Mouse (Mus musculus) liver, embryonic 12.5 days (tissue): ENCODE data around the gene Chn1. TPM values are rescaled to one million over a fixed set of nuclear protein-coding genes. Genes with fewer than 3 reads are reported as not detected.

Experiments used
- ATAC-seq: fragments of 200-750 bp; cut with Nextera tagmentation; 2 replicates; pipeline ENCODE4 v1.8.0; 2017; ENCODE audit warnings: moderate number of reproducible peaks, mild to moderate bottlenecking, moderate library complexity
- H3K27ac ChIP-seq: fragments of 300-500 bp; sonication (generic); 2 replicates; pipeline ENCODE4 v1.5.1; 2016; ENCODE audit warnings: mild to moderate bottlenecking
- H3K27me3 ChIP-seq: fragments of 300-500 bp; sonication (generic); replicated peaks from 2 replicates; pipeline ENCODE4 v1.6.1; 2016; ENCODE audit warnings: mild to moderate bottlenecking, moderate library complexity
- H3K36me3 ChIP-seq: fragments of 300-500 bp; sonication (generic); 2 replicates; pipeline ENCODE4 v1.6.1; 2016; ENCODE audit warnings: mild to moderate bottlenecking, moderate library complexity
- H3K4me1 ChIP-seq: fragments of 300-500 bp; sonication (generic); 2 replicates; pipeline ENCODE4 v1.6.1; 2016
- H3K4me2 ChIP-seq: fragments of 300-500 bp; sonication (generic); 2 replicates; pipeline ENCODE4 v1.6.1; 2016; ENCODE audit warnings: mild to moderate bottlenecking, moderate library complexity
- H3K4me3 ChIP-seq: fragments of 300-500 bp; sonication (generic); 2 replicates; pipeline ENCODE4 v1.5.1; 2016; ENCODE audit warnings: mild to moderate bottlenecking, moderate library complexity
- H3K9ac ChIP-seq: fragments of 300-500 bp; sonication (generic); 2 replicates; pipeline ENCODE4 v1.6.1; 2016; ENCODE audit warnings: mild to moderate bottlenecking, moderate library complexity
- H3K9me3 ChIP-seq: fragments of 300-500 bp; sonication (generic); replicated peaks from 2 replicates; pipeline ENCODE4 v1.6.1; 2016; ENCODE audit warnings: mild to moderate bottlenecking, moderate library complexity
- WGBS: fragments of 180-500 bp; shearing (Covaris S2); methylation state at CpG from one replicate; pipeline ENCODE4 v1.1.7; 2016; ENCODE audit not compliant: insufficient replicate concordance; 5-methylcytosine and 5-hydroxymethylcytosine counted together
- polyA plus RNA-seq: library from polyadenylated mRNA; unstranded; fragments of >200 nt; fragmentation: Nextera tagmentation; extraction: Ambion mirVana; gene quantifications from 2 replicates; pipeline ENCODE4 v1.2.1, GENCODE M21; 2016

Gene Chn1
- polyA plus RNA-seq, 1 experiment from 2014 or later = 1.9 TPM

DNA sequence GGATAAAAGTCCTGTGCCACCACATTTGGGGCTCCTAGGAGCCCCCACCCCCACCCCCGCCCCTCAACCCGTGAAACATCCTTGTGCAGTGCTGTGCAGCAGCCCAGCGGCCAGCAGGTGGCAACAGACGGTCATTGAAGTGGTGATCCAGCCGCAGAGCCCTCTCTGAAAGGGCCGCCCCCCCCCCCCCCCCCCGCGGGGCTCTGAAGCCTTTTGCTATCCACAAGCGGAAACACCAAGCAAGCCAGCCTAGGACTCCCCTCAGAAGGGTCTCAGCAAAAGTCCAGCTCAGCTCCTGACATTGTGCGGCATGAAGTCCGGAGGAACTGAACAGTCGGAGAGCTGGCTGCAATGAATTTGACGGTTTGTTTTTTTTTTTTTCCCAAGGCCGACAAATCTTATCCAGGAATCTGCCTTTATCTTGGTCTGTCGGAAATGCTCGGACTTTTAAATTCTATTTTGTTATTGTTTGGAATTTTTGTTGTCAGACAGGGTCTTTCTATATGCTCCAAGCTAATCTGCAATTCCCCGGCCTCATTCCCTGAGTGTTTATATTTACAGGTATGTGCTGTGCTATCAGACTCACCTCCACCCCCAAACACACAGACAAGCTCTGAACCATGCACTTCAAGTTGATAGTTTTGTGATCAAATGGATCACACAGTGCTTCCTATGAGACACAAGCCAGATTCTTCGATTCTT, 190.3 kb downstream of the Chn1 start:
- no peak overlapping the region for H3K27ac ChIP-seq
- H3K27me3 ChIP-seq = peaks cover 20% of the 10 kb centered on the region
- no peaks in the 10 kb centered on the region for H3K36me3 ChIP-seq
- peak overlapping the region; percentile 12; the same call in 1 of the 2 replicates for H3K9ac ChIP-seq
- H3K4me3 ChIP-seq = peak overlapping the region; percentile 53
- H3K9me3 ChIP-seq = no peaks in the 10 kb centered on the region
- peak; percentile 65 for ATAC-seq
- peak overlapping the region; percentile 71 for H3K4me2 ChIP-seq
- WGBS = 3% methylated on average over 17 of the region's 18 CpGs
- peaks cover 9% of the 10 kb centered on the region; the same call in 1 of the 2 replicates for H3K4me1 ChIP-seq

GRCm38 (mm10) chr2:73580720-73581119, 194.4 kb downstream of the Chn1 start:
- Histone ChIP-seq H3K4me2 (no peak overlapping the region), H3K4me3 (no peak overlapping the region), H3K9ac (no peak overlapping the region), H3K9me3 (no peaks in the 10 kb centered on the region), H3K4me1 (peaks cover 8% of the 10 kb centered on the region; the same call in 1 of the 2 replicates), H3K27me3 (peaks cover 9% of the 10 kb centered on the region), H3K36me3 (no peaks in the 10 kb centered on the region), H3K27ac (no peak overlapping the region)
- 68% methylated on average over 5 of the region's 5 CpGs for WGBS
- ATAC-seq = no peak

DNA sequence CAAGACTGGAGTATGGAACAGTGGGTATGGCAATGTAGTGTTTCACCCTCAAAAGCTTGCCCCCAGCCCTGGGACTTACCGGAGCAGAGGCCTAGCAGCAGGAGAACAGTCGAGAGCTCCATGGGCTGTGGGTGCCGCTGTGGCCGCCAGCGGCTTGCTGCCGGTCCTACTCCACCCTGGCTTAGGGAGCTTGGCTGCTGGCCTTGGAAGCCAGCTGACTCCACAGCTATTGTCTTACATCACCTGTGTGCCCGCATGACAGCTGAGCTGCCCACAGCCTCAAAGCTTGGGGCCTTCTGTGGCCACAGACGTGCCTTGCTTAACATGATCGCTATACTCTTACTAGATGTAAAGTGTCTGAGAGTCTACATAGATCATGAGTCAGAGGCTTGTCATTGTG, 195.0 kb downstream of the Chn1 start, which contains the start of gene Chrna1:
Gene Chrna1, minus strand, starts transcription at position 173 of the 400 bp plus-strand sequence.
- WGBS = 85% methylated on average over 9 of the region's 9 CpGs

GRCm38 (mm10) chr2:73579168-73579567, 196.0 kb downstream of the Chn1 start:
- Histone ChIP-seq H3K4me2 (no peak overlapping the region), H3K9ac (no peak overlapping the region), H3K36me3 (no peaks in the 10 kb centered on the region), H3K9me3 (no peaks in the 10 kb centered on the region), H3K4me1 (no peaks in the 10 kb centered on the region), H3K27me3 (peaks cover 2% of the 10 kb centered on the region), H3K4me3 (no peak overlapping the region), H3K27ac (no peak overlapping the region)
- no peak for ATAC-seq
- 32% methylated on average over 5 of the region's 5 CpGs for WGBS

More for the DNA sequence above, 195.0 kb downstream of the Chn1 start, which contains the start of gene Chrna1:
- H3K4me3 ChIP-seq = no peak within 1 kb of the TSS
- ATAC-seq = no peak
- peaks cover 3% of the 10 kb centered on the region; the same call in 1 of the 2 replicates for H3K27me3 ChIP-seq
- no peaks in the 10 kb centered on the region for H3K9me3 ChIP-seq
- H3K36me3 ChIP-seq = no peaks in the 10 kb centered on the region
- H3K4me1 ChIP-seq = peaks cover 3% of the 10 kb centered on the region; the same call in 1 of the 2 replicates
- H3K9ac ChIP-seq = no peak within 1 kb of the TSS
- H3K27ac ChIP-seq = no peak within 1 kb of the TSS
- H3K4me2 ChIP-seq = no peak within 1 kb of the TSS

DNA sequence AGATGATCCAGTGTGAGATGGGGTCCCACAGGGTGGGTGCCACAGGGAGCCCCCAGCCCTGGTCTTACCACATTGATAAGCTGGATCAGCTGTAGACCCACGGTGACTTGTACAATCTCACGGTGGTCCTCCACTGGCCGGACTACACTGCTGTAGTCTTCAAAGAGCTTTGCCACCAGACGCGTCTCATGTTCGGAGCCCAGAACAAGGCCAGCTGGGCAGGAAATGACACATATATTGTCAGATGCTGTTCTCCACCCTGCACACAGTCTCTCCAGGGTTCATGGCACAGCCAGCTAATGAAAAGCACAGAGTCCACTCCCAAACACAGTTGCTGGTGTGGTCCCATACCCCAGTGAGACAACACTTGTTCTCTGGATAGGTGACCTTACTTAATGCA, 200.7 kb downstream of the Chn1 start:
- Histone ChIP-seq H3K9ac (no peak overlapping the region), H3K4me1 (no peaks in the 10 kb centered on the region), H3K27ac (no peak overlapping the region), H3K27me3 (peaks cover 7% of the 10 kb centered on the region; the same call in 1 of the 2 replicates), H3K9me3 (no peaks in the 10 kb centered on the region), H3K4me2 (no peak overlapping the region), H3K4me3 (no peak overlapping the region), H3K36me3 (no peaks in the 10 kb centered on the region)
- 66% methylated on average over 6 of the region's 6 CpGs for WGBS
- no peak for ATAC-seq

DNA sequence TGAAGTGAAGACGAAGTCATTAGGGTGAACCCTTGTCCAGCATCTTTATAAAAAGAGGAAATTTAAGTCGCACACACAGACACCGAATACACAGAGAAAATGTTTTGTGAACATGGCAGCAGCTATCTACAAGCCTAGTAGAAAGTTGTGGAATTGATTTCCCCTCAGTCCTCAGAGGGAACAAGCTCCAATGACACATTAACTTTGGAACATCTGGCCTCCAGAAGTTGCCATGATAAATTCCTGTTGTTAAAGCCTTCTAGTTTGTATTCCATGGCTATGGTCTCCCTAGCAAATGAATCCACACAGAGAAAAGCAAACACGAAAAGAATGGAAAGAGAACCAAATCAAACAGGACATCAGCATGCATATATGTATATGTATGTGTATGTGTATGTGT, 201.6 kb downstream of the Chn1 start:
- Histone ChIP-seq H3K9ac (no peak overlapping the region), H3K36me3 (no peaks in the 10 kb centered on the region), H3K4me1 (no peaks in the 10 kb centered on the region), H3K4me3 (no peak overlapping the region), H3K27ac (no peak overlapping the region), H3K27me3 (peaks cover 8% of the 10 kb centered on the region; the same call in 1 of the 2 replicates), H3K4me2 (no peak overlapping the region), H3K9me3 (no peaks in the 10 kb centered on the region)
- no peak for ATAC-seq
- WGBS = 64% methylated on average over 4 of the region's 4 CpGs

- Histone ChIP-seq H3K9ac (no peak overlapping the region), H3K36me3 (no peaks in the 10 kb centered on the region), H3K4me2 (no peak overlapping the region), H3K27me3 (peaks cover 16% of the 10 kb centered on the region; the same call in 1 of the 2 replicates), H3K4me3 (no peak overlapping the region), H3K27ac (no peak overlapping the region), H3K9me3 (no peaks in the 10 kb centered on the region), H3K4me1 (no peaks in the 10 kb centered on the region)
- 40% methylated on average over 23 of the region's 23 CpGs for WGBS
- ATAC-seq = no peak
Measured at GRCm38 (mm10) chr2:73572539-73573372, 202.4 kb downstream of the Chn1 start.

DNA sequence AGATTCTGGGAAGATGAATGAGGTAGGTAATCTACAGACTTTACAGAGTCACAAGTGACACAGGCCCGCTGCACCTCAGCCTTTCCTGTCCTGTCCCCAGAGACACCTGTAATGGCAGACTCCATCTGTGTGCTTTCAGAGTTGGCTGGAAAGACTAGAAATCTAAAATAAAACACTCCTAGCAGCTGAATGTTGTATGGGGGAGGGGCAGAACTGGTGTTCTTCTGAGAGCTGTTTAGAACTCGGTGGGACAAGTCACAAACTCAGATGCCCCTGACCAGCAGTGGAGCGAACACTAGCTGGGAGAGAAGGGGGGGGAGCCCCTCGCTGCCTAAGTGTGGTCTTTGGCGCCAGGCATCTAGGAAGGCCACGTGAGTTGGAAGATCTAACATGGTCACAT, 203.2 kb downstream of the Chn1 start:
- Histone ChIP-seq H3K4me1 (no peaks in the 10 kb centered on the region), H3K4me3 (no peak overlapping the region), H3K36me3 (no peaks in the 10 kb centered on the region), H3K4me2 (no peak overlapping the region), H3K9me3 (no peaks in the 10 kb centered on the region), H3K27me3 (peaks cover 17% of the 10 kb centered on the region; the same call in 1 of the 2 replicates), H3K27ac (no peak overlapping the region), H3K9ac (no peak overlapping the region)
- WGBS = 68% methylated on average over 6 of the region's 6 CpGs
- no peak for ATAC-seq

GRCm38 (mm10) chr2:73571304-73571703, 203.8 kb downstream of the Chn1 start:
- 75% methylated on average over 9 of the region's 9 CpGs for whole genome bisulfite sequencing
- H3K4me3 ChIP-seq = no peak overlapping the region
- H3K27me3 ChIP-seq = peaks cover 17% of the 10 kb centered on the region; the same call in 1 of the 2 replicates
- H3K9me3 ChIP-seq = no peaks in the 10 kb centered on the region
- no peaks in the 10 kb centered on the region for H3K36me3 ChIP-seq
- no peak for ATAC-seq
- H3K9ac ChIP-seq = no peak overlapping the region
- no peaks in the 10 kb centered on the region for H3K4me1 ChIP-seq
- H3K4me2 ChIP-seq = no peak overlapping the region
- no peak overlapping the region for H3K27ac ChIP-seq

DNA sequence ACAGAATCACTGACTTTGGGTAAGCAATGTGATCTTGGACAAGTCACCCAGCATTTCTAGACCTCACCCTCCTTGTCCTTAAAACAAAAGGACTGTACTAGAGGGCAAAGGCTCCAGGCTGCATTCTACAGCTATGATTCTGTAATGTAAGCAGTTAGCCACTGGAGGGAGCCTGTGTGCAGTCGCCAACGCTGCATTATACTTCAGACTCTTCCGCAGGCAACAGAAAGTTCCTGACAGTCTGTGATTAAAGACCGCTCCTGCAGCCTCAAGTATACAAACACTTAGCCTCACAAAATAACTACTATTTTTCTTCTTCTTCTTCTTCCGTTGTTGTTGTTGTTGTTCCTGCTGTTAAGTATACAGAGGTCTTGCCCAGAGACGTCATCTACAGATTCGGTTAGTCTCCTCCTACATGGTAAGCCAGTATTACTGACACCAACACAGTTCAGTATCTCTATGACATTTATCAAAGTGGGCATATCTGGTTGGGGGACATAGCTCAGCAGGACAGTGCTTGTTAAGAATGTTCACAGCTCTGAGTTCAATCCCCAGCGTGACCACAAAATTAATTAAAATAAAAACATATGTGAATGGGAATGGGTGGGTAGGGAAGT, 208.0 kb downstream of the Chn1 start:
- H3K4me1 ChIP-seq = no peaks in the 10 kb centered on the region
- 19% methylated on average over 8 of the region's 8 CpGs for WGBS
- H3K27ac ChIP-seq = no peak overlapping the region
- H3K36me3 ChIP-seq = no peaks in the 10 kb centered on the region
- ATAC-seq = 0 out of 2 replicates have a peak, but pooled peaks have one; percentile 21
- peaks cover 17% of the 10 kb centered on the region; the same call in 1 of the 2 replicates for H3K27me3 ChIP-seq
- H3K9me3 ChIP-seq = no peaks in the 10 kb centered on the region
- peak overlapping the region; percentile 17 for H3K4me3 ChIP-seq
- H3K4me2 ChIP-seq = peak overlapping the region; percentile 57
- H3K9ac ChIP-seq = no peak overlapping the region

DNA sequence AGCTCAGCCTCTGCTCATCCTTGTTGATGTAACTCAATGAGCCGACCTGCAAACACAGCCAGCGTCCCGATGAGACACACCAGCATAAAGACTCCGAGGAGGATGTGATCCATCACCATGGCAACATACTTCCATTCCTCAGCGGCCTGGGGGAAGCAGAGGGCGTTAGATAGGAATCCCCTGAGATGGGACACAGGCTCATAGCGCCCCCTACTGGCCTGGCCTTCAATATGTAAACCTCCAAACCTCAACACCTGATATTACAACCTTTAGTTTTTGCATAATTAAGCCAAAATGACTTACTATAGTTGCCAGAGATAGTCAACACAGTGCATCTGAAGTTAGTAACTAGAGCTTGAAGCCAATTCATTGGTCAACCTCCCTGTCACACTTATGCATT, 209.0 kb downstream of the Chn1 start:
- H3K9me3 ChIP-seq = no peaks in the 10 kb centered on the region

More for the DNA sequence above, 209.0 kb downstream of the Chn1 start:
- Histone ChIP-seq H3K4me2 (no peak overlapping the region), H3K27me3 (peaks cover 20% of the 10 kb centered on the region; the same call in 1 of the 2 replicates), H3K9ac (no peak overlapping the region), H3K4me1 (peaks cover 7% of the 10 kb centered on the region), H3K4me3 (no peak overlapping the region), H3K27ac (no peak overlapping the region), H3K36me3 (no peaks in the 10 kb centered on the region)
- 30% methylated on average over 7 of the region's 7 CpGs for whole genome bisulfite sequencing
- no peak for ATAC-seq
